Mouse (Mus musculus): ENCODE measurements at regions not wholly inside any gene's neighbourhood (a gene's known extent, or its start where the extent isn't known, plus 50 kb on each side); places are given as distances from the start of the nearest gene placed in this dataset.

DNA sequence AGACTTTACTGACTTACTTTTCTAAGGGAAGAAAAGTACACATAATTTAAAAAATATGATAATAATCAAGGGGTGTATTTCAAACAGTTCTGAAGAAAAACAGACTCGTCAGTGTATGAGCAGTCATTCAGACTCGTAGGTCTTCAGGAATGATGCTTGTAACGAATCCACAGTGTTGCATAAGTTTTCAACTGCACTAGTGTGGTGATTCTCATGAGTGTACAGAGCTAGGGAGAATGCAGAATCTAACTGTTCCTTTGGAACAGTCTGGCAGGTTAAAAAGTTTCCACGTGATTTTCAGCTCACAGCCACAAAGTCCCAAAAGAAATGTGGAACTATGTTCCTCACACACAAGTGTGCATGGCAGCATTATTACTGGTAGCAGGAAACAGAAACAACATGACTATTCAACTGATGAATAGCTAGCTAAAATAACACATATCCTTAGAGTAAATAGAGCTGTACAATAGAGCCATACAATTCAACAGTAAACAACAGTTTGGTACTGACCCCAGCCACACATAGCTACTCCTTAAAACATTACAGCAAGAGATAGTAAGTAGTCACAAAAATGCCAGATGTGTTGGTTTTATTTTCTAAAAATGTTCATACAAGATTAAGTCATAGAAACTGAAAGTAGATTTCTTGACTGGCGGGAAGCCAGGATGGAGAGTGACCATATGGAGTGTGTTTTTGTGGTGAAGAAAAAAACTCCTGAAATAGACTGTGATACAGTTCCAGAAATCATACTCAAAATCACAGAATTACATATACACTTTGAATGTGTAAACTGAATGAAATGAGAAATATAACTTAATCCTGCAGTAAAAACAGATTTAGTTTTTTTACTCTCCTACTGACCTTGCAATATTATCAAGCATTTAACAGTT, 713.1 kb downstream of the Epha7 start:
- peak; percentile 29 to 33 for DNase-seq (ENCODE audit: low spot score in 2 of 2)

All from frontal cortex, postnatal 10 days (tissue).